Mouse (Mus musculus): ENCODE measurements around the gene Sumo3. TPM values are rescaled to one million over a fixed set of nuclear protein-coding genes. Genes with fewer than 3 reads are reported as not detected.

Sumo3 gene
- polyA plus RNA-seq, 1 experiment = 3.3 TPM

- Histone ChIP-seq H3K4me3 (replicated peaks) (no peak overlapping the region), H3K36me3 (ENCODE audit: control insufficient read depth) (peaks cover 46% of the 10 kb centered on the region), H3K27me3 (ENCODE audit: control insufficient read depth) (no peaks in the 10 kb centered on the region), H3K9me3 (ENCODE audit: control insufficient read depth, low read length) (no peaks in the 10 kb centered on the region), H3K4me1 (ENCODE audit: control insufficient read depth) (no peaks in the 10 kb centered on the region)
- no peak for TF ChIP-seq TAL1 (IDR thresholded peaks at IDR 0.05; ENCODE audit: low read length)
- TF ChIP-seq GATA1 (IDR thresholded peaks at IDR 0.05; ENCODE audit: low read length) = no peak
Observed at GRCm38 (mm10) chr10:77647461-77647860, 41.6 kb downstream of the Sumo3 start.

DNA sequence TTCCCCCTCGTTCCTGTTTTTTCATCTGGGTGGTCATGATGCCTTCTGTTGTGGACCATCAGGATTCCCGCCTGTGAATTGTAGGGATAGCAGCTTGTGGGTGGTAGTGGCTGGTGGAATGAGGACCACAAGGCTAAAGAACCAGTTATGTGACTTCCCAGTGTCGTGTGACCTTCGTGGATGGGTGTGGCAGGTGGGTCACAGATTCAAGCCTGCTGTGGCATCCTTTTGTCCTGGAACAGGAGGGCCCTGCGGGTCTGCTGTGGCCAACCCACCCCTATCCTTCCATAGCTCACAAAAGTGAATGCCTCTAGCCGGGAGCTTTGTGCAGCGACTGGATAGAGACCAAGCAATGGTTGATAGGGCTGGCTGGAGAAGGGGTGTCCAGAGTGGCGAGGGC, 42.0 kb downstream of the Sumo3 start:
- no peaks in the 10 kb centered on the region for H3K4me1 ChIP-seq (ENCODE audit: control insufficient read depth)
- no peaks in the 10 kb centered on the region for H3K9me3 ChIP-seq (ENCODE audit: control insufficient read depth, low read length)
- peaks cover 44% of the 10 kb centered on the region for H3K36me3 ChIP-seq (ENCODE audit: control insufficient read depth)
- no peaks in the 10 kb centered on the region for H3K27me3 ChIP-seq (ENCODE audit: control insufficient read depth)
- TF ChIP-seq GATA1 (IDR thresholded peaks at IDR 0.05; ENCODE audit: low read length) = no peak
- no peak for TF ChIP-seq TAL1 (IDR thresholded peaks at IDR 0.05; ENCODE audit: low read length)
- no peak overlapping the region for H3K4me3 ChIP-seq (replicated peaks)

GRCm38 (mm10) chr10:77652046-77652445, 46.1 kb downstream of the Sumo3 start:
- TF ChIP-seq GATA1 (IDR thresholded peaks at IDR 0.05; ENCODE audit: low read length) (no peak), TAL1 (IDR thresholded peaks at IDR 0.05; ENCODE audit: low read length) (no peak)
- H3K4me3 ChIP-seq (replicated peaks) = no peak overlapping the region
- H3K9me3 ChIP-seq (ENCODE audit: control insufficient read depth, low read length) = peaks cover 3% of the 10 kb centered on the region; the same call in 1 of the 2 replicates
- H3K36me3 ChIP-seq (ENCODE audit: control insufficient read depth) = peaks cover 2% of the 10 kb centered on the region
- no peaks in the 10 kb centered on the region for H3K27me3 ChIP-seq (ENCODE audit: control insufficient read depth)
- H3K4me1 ChIP-seq (ENCODE audit: control insufficient read depth) = no peaks in the 10 kb centered on the region

DNA sequence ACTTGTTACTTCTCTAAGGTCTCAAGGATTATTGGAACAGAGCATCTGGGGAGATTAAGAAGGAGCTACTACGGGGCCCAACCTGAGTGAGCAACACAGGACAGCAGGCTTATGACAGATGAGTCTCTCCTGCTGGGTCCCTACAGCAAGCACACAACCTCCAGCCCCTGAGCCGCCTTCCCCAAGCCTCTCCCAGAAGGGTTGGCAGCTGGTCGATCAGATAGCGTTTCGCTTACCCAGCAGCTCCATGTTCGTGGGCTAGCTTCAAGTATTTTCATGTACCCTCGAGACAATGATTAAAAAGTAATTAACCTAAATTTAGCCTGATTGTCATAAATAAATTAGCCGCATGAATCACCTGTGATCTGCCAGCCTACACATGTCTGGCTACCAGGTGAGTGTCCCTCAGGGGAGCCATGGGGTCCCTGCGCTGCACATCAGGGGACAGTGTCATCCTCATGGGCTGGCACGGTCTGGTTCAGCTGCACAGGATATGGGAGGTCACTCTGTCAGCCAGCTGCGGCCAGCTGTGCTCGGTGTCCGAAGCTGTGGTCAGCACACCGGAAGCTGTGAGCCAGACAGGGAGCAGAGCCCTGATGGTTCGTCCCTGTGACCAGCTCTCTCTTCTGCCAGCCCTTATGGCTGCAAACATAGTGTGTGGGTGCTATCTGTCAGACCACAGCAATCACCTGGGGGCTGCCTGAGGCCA, 52.5 kb downstream of the Sumo3 start:
- Histone ChIP-seq H3K27me3 (ENCODE audit: control insufficient read depth) (peaks cover 3% of the 10 kb centered on the region), H3K36me3 (ENCODE audit: control insufficient read depth) (no peaks in the 10 kb centered on the region), H3K9me3 (ENCODE audit: control insufficient read depth, low read length) (peaks cover 3% of the 10 kb centered on the region; the same call in 1 of the 2 replicates), H3K4me3 (replicated peaks) (no peak overlapping the region), H3K4me1 (ENCODE audit: control insufficient read depth) (peaks cover 3% of the 10 kb centered on the region; the same call in 1 of the 2 replicates)
- no peak for TF ChIP-seq TAL1 (IDR thresholded peaks at IDR 0.05; ENCODE audit: low read length)
- TF ChIP-seq GATA1 (IDR thresholded peaks at IDR 0.05; ENCODE audit: low read length) = no peak

GRCm38 (mm10) chr10:77663949-77664665, 58.2 kb downstream of the Sumo3 start:
- Histone ChIP-seq H3K9me3 (ENCODE audit: control insufficient read depth, low read length) (no peaks in the 10 kb centered on the region), H3K4me1 (ENCODE audit: control insufficient read depth) (no peaks in the 10 kb centered on the region), H3K4me3 (replicated peaks) (no peak overlapping the region), H3K36me3 (ENCODE audit: control insufficient read depth) (no peaks in the 10 kb centered on the region), H3K27me3 (ENCODE audit: control insufficient read depth) (peaks cover 15% of the 10 kb centered on the region)
- TF ChIP-seq TAL1 (IDR thresholded peaks at IDR 0.05; ENCODE audit: low read length) (no peak), GATA1 (IDR thresholded peaks at IDR 0.05; ENCODE audit: low read length) (no peak)

DNA sequence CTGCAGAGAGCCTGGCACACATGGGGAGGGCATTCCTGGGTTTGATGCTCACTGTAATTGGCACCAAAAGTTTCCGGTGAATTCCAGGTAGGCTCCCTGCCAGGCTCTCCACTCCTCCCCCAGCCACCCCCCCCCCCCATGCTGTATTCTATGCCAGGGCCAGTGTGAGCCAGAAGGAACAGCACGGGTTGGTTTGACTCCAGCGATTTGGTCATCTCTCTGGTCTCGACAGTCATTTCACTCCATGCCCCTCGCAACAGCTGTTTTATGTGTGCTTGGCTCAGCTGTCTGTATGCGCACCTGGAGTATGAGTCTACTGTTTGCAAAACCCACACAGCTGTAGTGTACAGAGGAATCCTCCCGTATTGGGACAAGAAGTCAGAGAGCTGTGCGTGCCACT, 60.4 kb downstream of the Sumo3 start:
- Histone ChIP-seq H3K9me3 (ENCODE audit: control insufficient read depth, low read length) (no peaks in the 10 kb centered on the region), H3K4me3 (replicated peaks) (no peak overlapping the region), H3K27me3 (ENCODE audit: control insufficient read depth) (peaks cover 15% of the 10 kb centered on the region), H3K4me1 (ENCODE audit: control insufficient read depth) (peaks cover 13% of the 10 kb centered on the region), H3K36me3 (ENCODE audit: control insufficient read depth) (no peaks in the 10 kb centered on the region)
- TF ChIP-seq TAL1 (IDR thresholded peaks at IDR 0.05; ENCODE audit: low read length) (no peak), GATA1 (IDR thresholded peaks at IDR 0.05; ENCODE audit: low read length) (no peak)

DNA sequence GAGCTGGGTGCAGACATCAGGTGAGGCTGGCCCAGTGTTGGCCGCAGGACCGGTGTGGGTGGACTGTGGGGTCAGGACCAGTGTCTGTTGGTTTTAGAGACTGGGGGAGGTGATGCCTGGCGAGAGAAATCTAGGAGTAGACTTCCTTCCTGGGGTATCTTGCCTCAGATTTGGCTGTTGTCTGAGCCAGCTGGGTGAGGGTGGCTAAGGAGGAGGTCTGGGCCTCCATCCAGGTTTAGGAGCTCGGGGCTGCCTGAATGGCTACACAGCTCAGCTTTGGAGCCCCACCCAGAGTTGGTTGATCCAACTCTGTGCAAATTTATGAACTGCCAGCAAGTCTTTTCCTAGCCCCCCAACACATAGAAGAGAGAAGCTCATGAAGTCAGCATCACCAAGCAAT, 61.5 kb downstream of the Sumo3 start:
- TF ChIP-seq TAL1 (IDR thresholded peaks at IDR 0.05; ENCODE audit: low read length) (no peak), GATA1 (IDR thresholded peaks at IDR 0.05; ENCODE audit: low read length) (no peak)
- no peaks in the 10 kb centered on the region for H3K36me3 ChIP-seq (ENCODE audit: control insufficient read depth)
- H3K27me3 ChIP-seq (ENCODE audit: control insufficient read depth) = peaks cover 15% of the 10 kb centered on the region
- H3K4me1 ChIP-seq (ENCODE audit: control insufficient read depth) = peaks cover 18% of the 10 kb centered on the region
- H3K4me3 ChIP-seq (replicated peaks) = no peak overlapping the region
- no peaks in the 10 kb centered on the region for H3K9me3 ChIP-seq (ENCODE audit: control insufficient read depth, low read length)

Other genes with a start within 250 kb of the Sumo3 start
- not detected in 2 replicates for gene Adarb1, start 187.8 kb upstream of the Sumo3 start, polyA plus RNA-seq (2012)
- 7.2 and 8.8 TPM in 2 replicates for gene Fam207a, start 90.3 kb upstream of the Sumo3 start, polyA plus RNA-seq (2012)
- gene Itgb2, start 75.8 kb upstream of the Sumo3 start, polyA plus RNA-seq (2012) = 0.14 and 0.23 TPM in 2 replicates
- gene Pttg1ip, start 24.4 kb upstream of the Sumo3 start, polyA plus RNA-seq (2012) = 7.2 and 9.7 TPM in 2 replicates
- gene Gm49325, start 100 bp downstream of the Sumo3 start, polyA plus RNA-seq (2012) = not detected in 2 replicates
- gene Ube2g2, start 16.2 kb downstream of the Sumo3 start, polyA plus RNA-seq (2012) = 2.6 and 2.9 TPM in 2 replicates
- gene Tspear, start 80.5 kb downstream of the Sumo3 start, polyA plus RNA-seq (2012) = not detected in 2 replicates
- not detected in 2 replicates for gene Gm19402, start 84.7 kb downstream of the Sumo3 start, polyA plus RNA-seq (2012)
- gene Gm9508, start 91.1 kb downstream of the Sumo3 start, polyA plus RNA-seq (2012) = not detected in 2 replicates
- not detected in 2 replicates for gene Gm10272, start 100.5 kb downstream of the Sumo3 start, polyA plus RNA-seq (2012)
- gene Gm10024, start 105.4 kb downstream of the Sumo3 start, polyA plus RNA-seq (2012) = not detected in 2 replicates
- not detected in 2 replicates for gene Gm10142, start 109.7 kb downstream of the Sumo3 start, polyA plus RNA-seq (2012)
- gene Krtap12-1, start 114.5 kb downstream of the Sumo3 start, polyA plus RNA-seq (2012) = not detected in 2 replicates
- not detected in 2 replicates for gene Gm10100, start 120.4 kb downstream of the Sumo3 start, polyA plus RNA-seq (2012)
- gene Gm18596, start 136.5 kb downstream of the Sumo3 start, polyA plus RNA-seq (2012) = not detected in 2 replicates
- gene Gm9736, start 145.3 kb downstream of the Sumo3 start, polyA plus RNA-seq (2012) = not detected in 2 replicates
- not detected in 2 replicates for gene Gm3233, start 153.6 kb downstream of the Sumo3 start, polyA plus RNA-seq (2012)
- gene Gm3238, start 165.2 kb downstream of the Sumo3 start, polyA plus RNA-seq (2012) = not detected in 2 replicates
- gene Gm7138, start 170.8 kb downstream of the Sumo3 start, polyA plus RNA-seq (2012) = not detected in 2 replicates
- gene Gm3250, start 176.4 kb downstream of the Sumo3 start, polyA plus RNA-seq (2012) = not detected in 2 replicates
- gene Gm7137, start 182.1 kb downstream of the Sumo3 start, polyA plus RNA-seq (2012) = not detected in 2 replicates
- gene Gm9639, start 189.0 kb downstream of the Sumo3 start, polyA plus RNA-seq (2012) = not detected in 2 replicates
- gene Gm19668, start 193.0 kb downstream of the Sumo3 start, polyA plus RNA-seq (2012) = not detected in 2 replicates
- not detected in 2 replicates for gene Gm9507, start 205.7 kb downstream of the Sumo3 start, polyA plus RNA-seq (2012)
- not detected in 2 replicates for gene Gm2696, start 208.6 kb downstream of the Sumo3 start, polyA plus RNA-seq (2012)
- gene Krtap10-4, start 221.0 kb downstream of the Sumo3 start, polyA plus RNA-seq (2012) = not detected in 2 replicates
- 0.04 TPM in 1 of 2 replicates, not detected in the other for gene Krtap10-10, start 229.8 kb downstream of the Sumo3 start, polyA plus RNA-seq (2012)
- not detected in 2 replicates for gene Gm36176, start 240.7 kb downstream of the Sumo3 start, polyA plus RNA-seq (2012)
- not detected in 2 replicates for gene Gm10318, start 246.8 kb downstream of the Sumo3 start, polyA plus RNA-seq (2012)

Measured in erythroblast, embryonic 14.5 days (primary cell).